Mouse (Mus musculus) liver, adult 2 months (tissue): ENCODE measurements around the gene Cd53.

Experiments
- CTCF ChIP-seq: fragments of 200-500 bp; IDR thresholded peaks from 2 replicates; pipeline ENCODE4 v1.5.1; 2011; ENCODE audit warnings: low read depth, low read length, control low read depth
- POLR2A ChIP-seq: fragments of 200-500 bp; IDR thresholded peaks from 2 replicates; pipeline ENCODE4 v1.6.1; 2011; ENCODE audit warnings: low read length, control low read depth; ENCODE audit not compliant: insufficient read depth; ENCODE audit errors: extremely low read depth

DNA sequence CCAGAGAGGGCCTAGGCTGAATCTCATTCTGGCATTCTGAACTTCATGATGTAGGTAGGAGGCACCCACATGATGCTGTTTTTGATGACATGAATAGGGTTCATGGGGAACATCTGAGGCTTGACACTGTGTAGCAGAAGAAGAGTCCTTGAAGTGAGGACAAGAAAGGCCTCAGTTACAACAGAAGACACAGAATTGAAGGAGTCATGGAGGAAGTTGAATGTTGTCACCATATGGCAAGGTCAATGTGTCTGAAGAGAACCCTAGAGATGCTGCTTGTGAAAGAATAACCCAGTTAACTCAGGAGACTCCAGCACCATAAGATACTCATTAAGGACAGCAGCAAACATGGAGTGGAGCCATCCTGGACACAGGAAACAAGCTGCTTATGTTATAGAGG lies 8.1 kb upstream of the Cd53 start:
- TF ChIP-seq POLR2A (no peak), CTCF (no peak)
